Mouse (Mus musculus): ENCODE results near the gene Edn3.
A peak's percentile ranks its signal among the peaks of the same experiment; 100 is the strongest.

GRCm38 (mm10) chr2:174796998-174797397 lies 36.6 kb downstream of the Edn3 start:
- TF ChIP-seq CTCF (IDR thresholded peaks at IDR 0.05; ENCODE audit: insufficient read depth, low read length) = peak; percentile 31; the same call in 1 of the 2 replicates
- no peak for TF ChIP-seq POLR2A (IDR thresholded peaks at IDR 0.05; ENCODE audit: borderline replicate concordance, extremely low read depth, low read depth, low read length)

Measured in lung, adult 2 months (tissue).